Mouse (Mus musculus) NIH3T3 (cell line): ENCODE data around the gene Zfp644.
A peak's percentile ranks its signal among the peaks of the same experiment; 100 is the strongest.

ENCODE experiments used
- DNase-seq: peaks from one replicate; pipeline ENCODE4 v3.0.0-alpha.2; 2012; ENCODE audit warnings: low read depth

Gene Zfp644

DNA sequence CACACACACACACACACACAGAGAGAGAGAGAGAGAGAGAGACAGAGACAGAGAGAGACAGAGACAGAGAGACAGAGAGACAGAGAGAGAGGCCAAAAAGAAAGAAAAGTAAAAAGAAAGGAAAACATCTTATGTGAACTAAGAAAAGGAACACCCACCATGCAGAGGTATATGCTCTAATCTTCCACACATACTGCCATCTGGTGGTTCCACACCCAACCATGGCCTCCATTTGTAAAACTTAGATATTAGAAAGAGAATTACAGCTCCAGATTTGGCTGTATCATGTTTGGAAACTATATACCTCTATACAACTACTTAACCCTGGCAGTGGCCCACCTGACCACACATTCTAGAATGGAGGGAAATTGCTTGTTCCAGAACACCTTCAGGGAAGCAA lies 102.7 kb downstream of the Zfp644 start:
- DNase-seq, result peak; percentile 32

DNA sequence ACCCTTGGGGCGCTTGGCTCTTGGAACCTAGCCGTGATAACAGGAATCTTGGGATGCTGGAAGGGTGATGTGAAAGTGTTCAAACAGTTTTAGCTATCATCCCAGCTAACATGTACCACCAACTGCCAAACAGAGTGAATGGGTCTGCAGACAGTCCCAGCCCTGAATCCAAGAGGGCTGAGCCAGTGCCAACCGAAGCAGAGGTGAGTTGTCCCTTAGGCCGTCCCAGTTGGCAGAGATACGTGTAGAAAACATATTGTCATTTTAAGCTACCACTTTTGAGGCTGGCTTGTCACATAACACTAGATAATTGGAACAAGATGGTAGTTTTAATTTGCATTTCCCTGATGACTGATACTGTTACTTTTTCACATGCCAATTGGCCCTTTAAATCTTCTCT lies 106.4 kb downstream of the Zfp644 start:
- no peak for DNase-seq

DNA sequence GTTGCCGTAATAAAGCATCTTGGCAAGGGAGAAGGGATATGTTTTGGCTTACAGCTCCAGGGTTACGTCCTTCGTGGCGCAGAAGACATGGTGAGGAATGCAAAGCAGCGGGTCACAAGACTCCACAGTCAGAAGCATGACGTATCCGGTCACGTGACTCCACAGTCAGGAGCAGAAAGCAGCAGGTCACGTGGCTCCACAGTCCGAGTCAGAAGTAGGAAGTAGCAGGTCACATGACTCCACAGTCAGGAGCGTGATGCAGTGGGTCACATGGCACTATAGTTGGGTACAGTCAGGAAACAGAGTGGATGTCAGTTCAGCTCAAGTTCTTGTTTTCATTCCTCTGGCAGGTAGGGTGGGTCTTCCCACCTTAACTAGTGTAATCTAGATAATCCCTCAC lies 107.4 kb downstream of the Zfp644 start:
- peak; percentile 29 for DNase-seq

DNA sequence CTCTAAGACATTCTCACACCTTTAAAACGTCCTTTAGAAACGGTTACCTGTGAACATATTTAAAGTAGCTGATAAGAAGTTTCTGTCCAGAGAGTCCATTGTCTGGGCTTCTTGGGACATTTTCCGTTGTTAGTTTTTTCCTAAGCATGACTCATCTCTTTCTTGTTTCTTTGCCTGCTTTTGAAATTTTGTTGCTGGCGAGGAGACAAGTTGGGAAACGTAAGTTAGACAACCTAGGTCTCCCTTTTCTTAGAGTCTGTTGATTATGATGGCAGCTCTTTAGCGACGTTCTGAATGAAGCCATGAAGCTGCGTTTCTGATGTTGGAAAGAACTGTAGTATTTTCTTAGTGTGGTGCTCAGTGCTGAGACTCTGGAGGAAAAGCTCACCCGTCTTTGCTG lies 108.1 kb downstream of the Zfp644 start:
- DNase-seq, result peak; percentile 58

DNA sequence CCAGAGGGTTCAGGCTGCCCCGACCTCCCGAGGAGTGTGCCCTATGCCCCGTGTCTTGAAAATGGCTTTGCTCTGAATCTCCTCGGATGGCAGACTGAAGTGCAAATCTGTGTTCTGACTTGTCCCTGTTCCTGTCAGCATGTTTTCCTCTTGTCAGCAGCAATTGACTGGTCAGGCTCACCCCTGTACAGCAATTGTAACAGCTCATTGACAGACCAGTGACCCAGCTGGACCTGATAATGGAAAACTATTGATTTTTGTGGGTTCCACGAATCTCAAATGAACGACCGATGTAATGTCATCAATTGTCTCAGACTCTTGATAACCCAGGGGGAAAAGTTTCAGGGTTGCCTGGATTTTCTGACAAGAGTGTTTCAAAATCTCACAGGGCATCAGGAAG lies 116.1 kb downstream of the Zfp644 start:
- DNase-seq, result no peak

DNA sequence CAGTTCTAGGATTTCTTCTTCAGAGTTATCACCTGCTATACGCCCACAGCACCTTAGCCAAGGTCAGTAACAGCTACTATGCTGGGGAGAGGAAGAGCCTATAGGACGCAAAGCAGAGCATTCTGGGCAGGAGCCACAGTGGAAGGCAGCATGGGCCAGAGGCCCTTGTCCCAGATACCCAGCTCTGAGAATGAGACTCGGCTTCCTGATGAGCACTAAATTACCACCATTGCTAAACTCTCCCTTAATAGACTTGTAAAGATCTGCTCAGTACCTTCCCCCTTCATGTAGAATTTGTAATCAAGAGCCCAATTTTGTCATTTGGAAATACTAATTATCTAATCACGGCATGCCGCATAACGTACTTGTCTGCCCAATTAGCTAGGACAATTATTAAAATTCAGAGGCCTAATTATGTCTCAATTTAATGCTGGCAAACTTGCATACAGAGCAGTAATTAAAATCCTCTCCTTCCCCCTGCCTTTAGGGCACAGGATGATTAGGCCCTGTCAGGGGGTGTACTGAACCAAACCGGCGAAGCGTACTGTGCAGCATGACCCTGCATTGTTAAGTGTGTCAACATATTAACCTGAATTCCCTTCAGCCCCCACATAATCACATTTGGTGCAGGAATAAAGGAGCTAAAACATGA lies 119.7 kb downstream of the Zfp644 start:
- no peak for DNase-seq

DNA sequence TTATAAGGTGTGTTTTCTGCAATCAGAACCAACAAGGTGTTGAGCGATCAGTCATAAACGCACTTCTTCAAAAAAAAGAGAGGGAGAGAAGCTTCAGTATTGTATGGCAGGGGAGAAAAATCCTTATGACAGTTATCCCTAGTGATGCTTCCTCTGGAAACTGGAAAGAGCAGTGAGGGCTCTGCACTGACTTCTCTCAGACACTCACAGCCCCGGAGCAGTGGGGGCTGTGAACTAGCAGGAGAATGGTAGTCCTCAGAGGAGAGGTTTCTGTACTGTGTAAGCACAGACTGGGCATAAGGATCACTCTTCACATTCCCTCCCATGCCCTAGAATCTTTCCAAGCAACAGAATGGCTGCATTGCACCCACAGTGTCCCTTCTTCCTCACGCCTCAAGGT lies 122.0 kb downstream of the Zfp644 start:
- no peak for DNase-seq

DNA sequence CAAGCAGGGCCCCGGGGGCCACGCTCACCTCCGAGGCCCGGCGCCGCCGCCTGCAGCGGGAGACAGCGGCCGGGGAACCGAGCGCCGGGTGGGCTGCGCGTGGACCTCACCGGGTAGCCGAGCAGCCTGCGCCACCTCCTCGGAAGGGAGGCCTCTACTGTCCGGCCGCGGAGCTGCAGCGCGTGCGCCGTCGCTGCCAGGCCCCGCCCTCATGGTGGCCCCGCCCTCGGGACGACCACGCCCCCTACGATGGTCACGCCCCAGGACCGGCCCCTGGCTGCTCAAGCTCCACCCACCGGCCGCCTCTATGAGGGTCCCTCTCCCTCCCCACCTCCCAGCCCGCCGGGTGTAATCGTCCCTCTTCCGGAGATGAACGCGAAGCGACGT lies 122.5 kb downstream of the Zfp644 start:
- peak; percentile 90 for DNase-seq

DNA sequence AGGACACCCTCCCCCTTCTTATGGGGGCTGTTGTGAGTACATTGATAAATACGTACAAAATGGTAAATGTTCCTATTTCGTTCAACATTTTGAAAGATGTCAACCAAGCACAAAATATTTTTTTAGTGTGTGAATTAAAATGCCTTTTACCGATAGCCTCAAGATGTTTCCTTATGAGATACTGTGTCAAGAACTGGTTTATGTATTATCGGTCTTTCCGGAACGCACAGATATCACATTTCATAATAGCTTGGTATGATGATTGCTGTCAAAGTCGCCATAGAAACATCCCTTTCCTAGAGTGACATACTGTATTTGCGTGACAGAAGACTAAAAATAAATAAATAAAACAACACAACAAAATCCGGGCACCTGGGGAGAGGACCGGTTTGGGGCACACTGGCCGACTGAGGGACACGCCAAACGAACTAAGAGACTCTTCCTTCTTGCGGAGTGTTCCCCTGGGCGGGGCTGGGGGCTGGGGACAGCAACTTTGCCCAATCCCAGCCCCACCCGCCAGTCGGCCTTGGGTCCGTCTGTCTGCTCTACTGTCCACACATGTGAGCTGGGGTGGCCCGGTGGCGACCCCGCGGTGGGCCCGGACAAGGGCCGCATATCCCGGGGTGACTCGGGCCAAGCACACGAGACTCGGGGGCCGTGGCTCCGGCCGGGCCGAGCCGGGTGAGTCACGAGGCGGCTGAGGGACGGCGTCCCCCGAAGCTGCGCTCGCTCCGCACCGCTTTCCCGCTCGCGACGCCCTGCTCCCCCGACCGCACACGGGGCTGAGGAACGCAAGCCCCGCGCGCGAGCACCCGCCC lies 123.1 kb downstream of the Zfp644 start:
- no peak for DNase-seq
